Mouse (Mus musculus): Measurements from ENCODE around the gene Rps15. TPM values are rescaled to one million over a fixed set of nuclear protein-coding genes. Genes with fewer than 3 reads are reported as not detected.

Gene Rps15
- polyA plus RNA-seq (2012; rRNA removed), result 2,101 and 2,143 TPM in 2 replicates

GRCm38 (mm10) chr10:80292251-80293146 lies at the start of gene Rps15:
Gene Rps15 (plus strand): TSS chr10:80292453.

GRCm38 (mm10) chr10:80248971-80249640 lies 43.1 kb upstream of the Rps15 start, which contains the start of gene Ndufs7:
Gene Ndufs7 (plus strand): TSS chr10:80249121.

GRCm38 (mm10) chr10:80260642-80261584 lies 31.3 kb upstream of the Rps15 start, which contains the start of the genes Gamt and Dazap1:
Gene Gamt (minus strand): TSS chr10:80261012.
Gene Dazap1 (plus strand): TSS chr10:80261486.

GRCm38 (mm10) chr10:80295618-80296425 lies 3.6 kb downstream of the Rps15 start, which contains the start of gene Apc2:
Gene Apc2 (plus strand): TSS chr10:80295977.

GRCm38 (mm10) chr10:80320340-80320760 lies 28.1 kb downstream of the Rps15 start, which contains the start of gene 2310011J03Rik:
Gene 2310011J03Rik (minus strand): TSS chr10:80320537.

GRCm38 (mm10) chr10:80329273-80330081 lies 37.2 kb downstream of the Rps15 start, which contains the start of the genes Pcsk4 and Reep6:
Gene Pcsk4 (minus strand): TSS chr10:80329498.
Gene Reep6 (plus strand): TSS chr10:80329953.

Other genes with a start within 250 kb of the Rps15 start
- gene Gpx4, start 245.3 kb upstream of the Rps15 start, polyA plus RNA-seq (2012; rRNA removed), result 378 and 411 TPM in 2 replicates
- gene Sbno2, start 186.9 kb upstream of the Rps15 start, polyA plus RNA-seq (2012; rRNA removed), result 8.9 and 9.8 TPM in 2 replicates
- 88.1 and 91.3 TPM in 2 replicates for gene Stk11, start 176.7 kb upstream of the Rps15 start, polyA plus RNA-seq (2012; rRNA removed)
- 174 and 199 TPM in 2 replicates for gene Atp5d, start 153.8 kb upstream of the Rps15 start, polyA plus RNA-seq (2012; rRNA removed)
- gene Cbarp, start 151.6 kb upstream of the Rps15 start, polyA plus RNA-seq (2012; rRNA removed), result 1.4 and 1.8 TPM in 2 replicates
- 8.2 and 9.9 TPM in 2 replicates for gene Midn, start 144.2 kb upstream of the Rps15 start, polyA plus RNA-seq (2012; rRNA removed)
- 19.1 and 20.7 TPM in 2 replicates for gene Cirbp, start 126.5 kb upstream of the Rps15 start, polyA plus RNA-seq (2012; rRNA removed)
- 8.6 TPM in 2 replicates for gene 1600002K03Rik, start 119.5 kb upstream of the Rps15 start, polyA plus RNA-seq (2012; rRNA removed)
- 0.37 and 0.46 TPM in 2 replicates for gene Efna2, start 113.0 kb upstream of the Rps15 start, polyA plus RNA-seq (2012; rRNA removed)
- 18.1 and 18.9 TPM in 2 replicates for gene Mum1, start 66.0 kb upstream of the Rps15 start, polyA plus RNA-seq (2012; rRNA removed)
- gene Ndufs7, start 43.3 kb upstream of the Rps15 start, polyA plus RNA-seq (2012; rRNA removed), result 170 and 176 TPM in 2 replicates
- 31.8 and 38.8 TPM in 2 replicates for gene Gamt, start 31.4 kb upstream of the Rps15 start, polyA plus RNA-seq (2012; rRNA removed)
- gene Dazap1, start 31.0 kb upstream of the Rps15 start, polyA plus RNA-seq (2012; rRNA removed), result 77.1 and 86.4 TPM in 2 replicates
- gene Apc2, start 3.5 kb downstream of the Rps15 start, polyA plus RNA-seq (2012; rRNA removed), result 0.02 and 0.09 TPM in 2 replicates
- gene 2310011J03Rik, start 28.1 kb downstream of the Rps15 start, polyA plus RNA-seq (2012; rRNA removed), result 22.5 and 25.2 TPM in 2 replicates
- gene Pcsk4, start 37.0 kb downstream of the Rps15 start, polyA plus RNA-seq (2012; rRNA removed), result 5.6 and 6.8 TPM in 2 replicates
- 18.7 and 23.4 TPM in 2 replicates for gene Reep6, start 37.5 kb downstream of the Rps15 start, polyA plus RNA-seq (2012; rRNA removed)
- 1.6 and 1.7 TPM in 2 replicates for gene Adamtsl5, start 56.0 kb downstream of the Rps15 start, polyA plus RNA-seq (2012; rRNA removed)
- gene Plk5, start 64.0 kb downstream of the Rps15 start, polyA plus RNA-seq (2012; rRNA removed), result 0.13 and 0.15 TPM in 2 replicates
- 3.0 and 3.5 TPM in 2 replicates for gene Mex3d, start 95.2 kb downstream of the Rps15 start, polyA plus RNA-seq (2012; rRNA removed)
- gene Mbd3, start 107.1 kb downstream of the Rps15 start, polyA plus RNA-seq (2012; rRNA removed), result 77.4 and 79.2 TPM in 2 replicates
- gene Uqcr11, start 114.4 kb downstream of the Rps15 start, polyA plus RNA-seq (2012; rRNA removed), result 546 and 582 TPM in 2 replicates
- gene Tcf3, start 141.2 kb downstream of the Rps15 start, polyA plus RNA-seq (2012; rRNA removed), result 48.7 and 53.7 TPM in 2 replicates
- gene Onecut3, start 202.4 kb downstream of the Rps15 start, polyA plus RNA-seq (2012; rRNA removed), result 0.02 TPM in 2 replicates
- 0.01 and 0.02 TPM in 2 replicates for gene Atp8b3, start 246.7 kb downstream of the Rps15 start, polyA plus RNA-seq (2012; rRNA removed)